Mouse (Mus musculus): ENCODE data around the gene Car10. TPM values are rescaled to one million over a fixed set of nuclear protein-coding genes. Genes with fewer than 3 reads are reported as not detected.

Car10 gene
- total RNA-seq, 1 experiment from 2014 or later, result 0.49 TPM

DNA sequence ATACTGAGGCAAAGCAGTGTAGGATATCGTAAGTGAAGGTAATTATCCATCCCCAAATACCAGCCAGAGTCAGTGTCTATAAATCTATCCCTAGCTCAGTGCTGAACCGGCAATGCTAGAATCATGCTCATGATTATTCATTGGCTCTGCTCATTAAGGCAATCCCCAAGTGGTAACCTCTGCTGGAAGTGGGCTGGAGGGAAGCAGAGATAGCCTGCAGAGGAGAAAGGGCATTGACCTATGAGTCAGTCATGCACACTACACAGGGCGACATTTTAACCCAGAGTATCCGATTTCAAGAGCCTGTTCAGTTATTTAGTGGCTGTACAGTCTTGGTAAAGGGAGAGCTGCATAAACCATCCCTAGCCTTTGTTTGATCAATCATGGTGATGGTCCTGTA, 402.6 kb downstream of the Car10 start:
- DNase-seq, result no peak

DNA sequence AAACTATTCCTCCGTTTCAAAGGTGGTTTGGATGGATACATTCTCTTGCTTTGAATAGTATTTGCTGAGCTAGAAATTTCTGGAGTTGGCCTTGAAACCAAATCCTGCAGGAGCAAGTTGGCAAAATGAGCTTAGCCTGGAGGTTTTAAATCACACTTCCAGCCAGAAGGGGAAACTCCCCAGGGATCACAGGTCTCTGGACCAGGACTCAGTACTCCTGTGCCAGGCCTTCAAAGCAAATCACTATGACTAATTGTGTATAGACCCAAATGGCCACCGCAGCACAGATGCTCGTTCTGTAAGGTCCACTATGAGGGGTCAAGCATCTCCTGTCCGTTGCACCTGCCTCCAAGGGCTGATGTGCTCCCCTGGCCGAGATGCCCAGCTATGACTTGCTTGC, 403.8 kb downstream of the Car10 start:
- no peak for DNase-seq

DNA sequence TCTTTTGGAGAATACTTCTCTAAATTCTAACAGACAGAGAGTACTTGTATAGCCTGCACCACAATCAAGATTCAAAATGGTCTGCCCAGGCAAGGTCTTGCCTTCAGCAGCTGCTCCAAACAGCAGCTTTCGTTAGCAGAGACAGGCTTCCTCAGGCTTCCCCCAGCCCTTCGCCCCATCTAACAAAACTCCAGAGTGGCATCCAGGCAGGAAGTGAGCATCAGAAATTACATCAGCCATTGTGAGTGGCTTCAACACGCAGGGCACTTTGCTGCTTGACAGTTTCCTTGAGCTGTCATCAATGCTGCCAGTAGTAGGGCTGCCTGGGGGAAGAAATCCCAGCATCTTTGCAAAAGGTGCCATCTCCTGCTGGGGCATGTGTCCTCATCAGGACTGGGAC, 405.0 kb downstream of the Car10 start:
- no peak for DNase-seq

DNA sequence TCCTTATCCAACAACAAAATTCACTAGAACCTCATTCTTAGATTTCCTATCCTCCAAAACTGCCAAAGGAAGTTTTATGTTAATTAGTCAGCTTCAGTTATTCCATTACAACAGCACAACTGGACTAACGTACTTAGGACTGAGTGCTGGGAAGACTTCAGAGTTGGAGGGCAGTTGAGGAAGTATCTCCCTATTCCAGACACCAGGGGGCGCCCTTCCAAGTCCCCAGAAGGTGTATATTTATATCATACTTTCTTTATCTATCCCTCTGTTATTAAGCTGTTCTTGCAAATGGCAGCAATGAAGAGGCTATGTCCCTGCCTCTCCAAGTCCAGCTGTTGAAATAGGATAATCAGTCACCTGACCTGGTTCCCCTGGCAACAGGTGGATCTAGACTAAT, 405.6 kb downstream of the Car10 start:
- peak; percentile 41 for DNase-seq

DNA sequence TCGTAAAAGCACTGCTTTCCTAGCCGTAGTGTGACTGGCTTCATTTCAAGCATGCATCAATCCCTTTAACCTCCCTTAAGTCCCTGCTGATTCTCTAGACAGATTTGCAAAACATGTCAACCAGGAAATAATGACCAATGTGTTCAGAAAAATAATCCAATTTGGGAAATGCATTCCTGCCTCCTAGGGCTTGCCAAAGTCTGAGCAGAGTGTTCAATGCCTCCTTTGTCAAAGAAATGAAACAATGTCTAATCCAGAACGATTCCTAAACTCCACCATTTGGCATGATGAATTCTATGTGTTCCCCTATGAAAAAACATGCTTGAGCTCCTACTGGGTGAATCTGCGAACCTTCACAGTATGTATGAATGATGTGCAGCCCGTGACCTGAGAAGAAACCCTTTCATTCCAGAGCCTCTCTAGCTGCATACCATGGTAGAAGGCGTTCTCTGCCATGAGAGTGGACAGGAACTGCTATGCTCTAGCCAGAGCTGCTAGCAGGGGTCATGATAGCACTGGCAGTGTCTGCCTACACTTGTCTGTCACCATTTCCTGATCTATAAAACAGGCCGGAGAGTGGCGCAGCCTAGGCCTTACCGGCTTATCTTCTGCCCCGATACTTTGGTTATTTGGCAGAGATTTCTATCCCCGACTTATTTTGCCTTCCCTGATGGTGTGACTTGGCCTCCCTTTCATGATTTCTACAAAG, 411.9 kb downstream of the Car10 start:
- no peak for DNase-seq

DNA sequence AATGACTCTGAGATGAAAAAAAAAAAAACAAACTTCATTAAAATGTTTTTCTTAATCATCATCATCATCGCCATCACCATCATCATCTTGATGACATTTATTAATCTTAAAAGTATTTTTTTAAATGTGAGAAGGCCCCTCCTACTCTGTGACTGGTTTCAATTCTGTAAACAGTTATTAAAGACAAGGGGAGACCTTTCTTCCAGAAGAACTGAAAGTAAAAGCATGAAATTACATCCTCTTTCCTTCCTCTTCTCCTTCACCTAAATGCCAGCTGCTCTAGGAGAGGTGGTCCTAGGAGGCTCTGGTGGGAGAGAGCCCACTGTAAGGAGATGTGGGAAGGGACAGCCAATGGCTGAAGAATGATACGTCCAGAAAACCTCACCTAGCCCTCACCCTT, 415.0 kb downstream of the Car10 start:
- no peak for DNase-seq

DNA sequence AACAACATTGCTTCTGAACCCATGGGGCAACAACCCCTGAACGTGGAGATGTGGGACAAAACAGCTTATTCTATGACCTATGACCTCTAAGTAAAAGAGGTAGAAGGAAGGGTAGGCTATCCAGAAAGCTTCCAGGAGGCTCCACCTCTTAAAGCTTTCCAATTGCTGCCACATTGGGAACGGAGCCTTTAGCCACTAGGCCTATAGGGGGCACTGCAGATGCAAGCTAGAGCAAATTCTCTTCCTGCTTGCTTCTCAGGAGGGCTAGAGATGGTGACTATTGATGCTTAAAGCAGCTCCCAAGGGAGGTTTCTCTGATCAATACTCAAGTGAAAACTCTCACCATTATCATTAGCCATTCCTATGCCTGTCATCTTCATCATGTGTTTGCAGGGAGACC, 416.6 kb downstream of the Car10 start:
- DNase-seq, result no peak

DNA sequence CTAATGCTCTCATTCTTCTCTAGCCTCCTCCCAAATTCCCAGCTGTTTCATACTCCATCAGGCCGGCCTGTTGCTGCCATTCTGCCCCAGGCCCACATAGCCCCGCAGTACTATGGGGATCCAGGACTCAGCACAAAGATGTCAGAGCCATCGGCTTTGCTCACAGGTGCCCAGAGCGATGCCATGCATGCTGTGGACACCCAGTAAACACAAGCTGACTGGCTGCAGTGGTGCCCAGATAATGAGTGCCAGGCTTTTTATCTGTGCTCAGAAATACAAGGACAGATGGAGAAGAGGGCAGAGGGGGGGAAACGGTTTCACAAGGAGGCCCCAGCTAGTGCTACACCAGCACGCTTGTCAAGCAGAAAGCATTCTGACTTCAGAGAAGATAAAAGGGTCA, 417.7 kb downstream of the Car10 start:
- DNase-seq, result no peak

DNA sequence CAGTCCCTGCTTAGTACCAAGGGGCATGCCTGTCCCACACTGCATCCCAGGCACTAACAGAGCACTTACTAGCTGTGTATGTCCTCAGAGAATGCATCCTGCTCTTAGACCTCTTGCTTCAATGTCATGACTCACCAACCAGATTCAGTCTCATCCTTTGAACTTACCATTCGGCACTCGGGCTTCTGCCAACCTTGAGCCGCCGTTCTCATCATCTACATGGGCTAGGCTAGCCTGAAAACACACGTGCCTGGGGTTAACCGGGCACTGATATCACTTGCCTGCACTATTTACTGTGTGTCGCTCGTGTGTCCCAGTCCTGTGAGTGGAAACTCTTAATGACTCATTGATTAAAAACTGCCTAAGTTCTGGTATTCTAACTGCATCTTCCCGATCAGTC, 418.4 kb downstream of the Car10 start:
- DNase-seq, result peak; percentile 24

DNA sequence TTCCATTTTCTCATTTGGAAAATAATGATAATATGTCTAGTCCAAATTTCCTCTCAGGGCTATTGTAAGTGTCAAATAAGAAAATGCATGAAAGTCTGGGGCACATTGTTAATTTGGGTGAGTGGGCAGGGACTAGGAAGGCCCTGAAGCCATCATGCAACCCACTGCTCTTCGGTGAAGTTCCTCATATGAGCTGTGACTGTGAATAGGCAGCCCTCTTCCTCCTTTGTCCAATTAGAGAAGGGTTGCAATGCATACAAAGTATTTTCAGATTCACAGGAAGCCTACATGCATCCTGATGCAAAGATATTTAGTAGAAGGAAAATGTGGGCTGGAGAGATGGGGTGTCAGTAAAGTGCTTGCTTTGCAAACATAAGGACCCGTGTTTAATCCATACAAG, 419.1 kb downstream of the Car10 start:
- no peak for DNase-seq

DNA sequence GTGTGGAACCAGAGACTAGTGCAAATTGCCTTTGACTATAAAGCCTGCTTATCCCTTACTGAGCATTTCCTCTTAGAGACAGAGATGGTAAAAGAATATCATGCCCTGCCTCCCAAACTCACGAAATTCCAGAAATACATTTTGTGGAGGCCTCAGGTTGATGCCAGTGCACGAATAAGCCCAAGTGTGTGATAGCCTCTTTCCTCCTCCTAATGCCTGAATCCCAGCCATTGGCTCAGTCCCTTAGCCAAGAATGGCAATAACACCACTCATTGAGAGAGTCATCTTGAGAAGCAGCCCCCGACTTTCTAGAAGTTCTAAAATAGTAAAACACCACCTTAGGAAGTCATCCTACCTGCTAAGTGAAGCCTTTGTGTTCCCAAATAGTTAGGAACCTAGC, 424.7 kb downstream of the Car10 start:
- DNase-seq, result no peak

DNA sequence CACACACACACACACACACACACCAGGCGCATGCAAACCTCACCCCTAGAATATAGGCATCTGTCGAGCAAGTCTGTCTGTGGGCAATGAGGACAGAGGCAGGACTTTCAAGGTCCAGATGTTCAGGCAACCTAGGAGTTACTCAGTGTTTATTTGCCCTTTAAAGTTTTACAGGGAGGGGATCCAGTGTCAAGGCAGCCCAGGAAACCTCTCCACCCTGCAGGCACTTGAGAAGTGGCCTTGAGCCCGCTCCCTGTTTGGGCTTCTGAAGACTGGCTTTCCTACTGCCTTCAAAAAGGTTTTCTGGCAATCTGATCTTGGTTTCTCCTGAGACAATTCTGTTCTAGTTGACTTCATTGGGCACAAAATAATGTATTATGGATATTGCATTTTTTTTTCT, 428.1 kb downstream of the Car10 start:
- peak; percentile 13 for DNase-seq

DNA sequence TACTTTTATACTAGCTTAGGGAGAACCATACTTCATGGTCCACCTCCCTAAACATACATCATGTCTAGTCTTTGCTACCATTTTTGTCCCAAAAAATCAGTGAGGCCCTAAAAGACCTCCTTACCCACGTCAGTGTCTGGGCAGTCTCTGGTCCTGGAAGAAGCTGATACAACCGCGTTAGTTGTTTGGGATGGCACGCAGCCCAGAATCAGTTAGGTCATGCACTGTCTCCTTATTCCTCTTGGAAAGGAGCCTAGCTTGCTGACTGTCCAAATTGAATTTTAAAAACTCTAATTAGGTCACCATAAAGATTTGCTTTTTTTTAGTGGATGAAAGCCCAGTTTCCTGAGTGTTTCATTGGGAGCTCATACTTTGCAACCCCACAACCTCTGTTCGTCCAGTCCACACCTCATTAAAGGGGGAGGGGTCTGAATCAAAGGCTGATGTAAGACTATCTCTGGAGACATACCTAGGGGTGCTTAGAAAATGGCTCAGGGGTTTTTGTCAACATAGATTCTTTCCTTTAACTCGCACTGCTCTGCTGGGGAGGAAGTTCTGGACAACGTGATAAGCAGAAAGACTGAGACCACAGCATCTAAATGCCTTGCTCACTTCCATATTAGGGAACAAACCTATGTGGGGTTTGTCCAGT, 433.3 kb downstream of the Car10 start:
- peak; percentile 84 for DNase-seq

DNA sequence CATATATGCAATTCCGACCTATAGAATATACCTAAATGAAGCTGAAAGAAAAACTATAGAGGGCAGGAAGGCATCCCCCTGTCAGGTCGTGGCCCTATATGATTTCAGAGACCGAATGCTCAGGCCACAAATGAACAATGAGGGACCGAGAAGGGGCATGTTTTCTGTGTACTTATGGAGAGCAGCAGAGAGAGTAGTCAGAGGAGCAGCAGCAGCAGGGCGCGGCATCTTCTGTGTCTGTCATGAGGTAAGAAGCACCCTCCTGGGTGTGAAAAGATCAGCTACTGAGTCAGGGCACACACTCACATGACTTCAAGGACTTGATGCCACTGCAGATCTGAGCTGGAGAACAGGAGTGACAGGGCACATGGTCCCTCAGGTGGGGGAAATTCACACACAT, 438.4 kb downstream of the Car10 start:
- DNase-seq, result no peak

DNA sequence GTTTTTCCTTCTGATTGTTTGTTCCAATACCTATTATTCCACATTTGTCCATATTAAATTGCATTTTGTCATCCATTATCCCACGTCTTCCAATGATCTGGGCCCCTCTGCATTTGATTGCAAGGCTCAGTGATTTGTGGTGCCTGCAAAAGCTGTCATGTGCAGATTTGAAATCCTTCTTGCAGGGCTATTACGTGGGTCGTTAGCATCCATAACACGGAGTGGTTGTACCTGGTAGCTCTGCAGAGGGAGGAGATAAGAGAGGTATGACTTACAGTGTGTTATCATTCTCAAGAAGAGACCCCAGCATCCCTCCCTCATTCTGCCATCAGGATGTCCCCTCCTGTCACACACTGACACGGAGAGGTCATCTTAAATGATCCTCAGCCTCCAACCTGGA, 451.1 kb downstream of the Car10 start:
- no peak for DNase-seq

DNA sequence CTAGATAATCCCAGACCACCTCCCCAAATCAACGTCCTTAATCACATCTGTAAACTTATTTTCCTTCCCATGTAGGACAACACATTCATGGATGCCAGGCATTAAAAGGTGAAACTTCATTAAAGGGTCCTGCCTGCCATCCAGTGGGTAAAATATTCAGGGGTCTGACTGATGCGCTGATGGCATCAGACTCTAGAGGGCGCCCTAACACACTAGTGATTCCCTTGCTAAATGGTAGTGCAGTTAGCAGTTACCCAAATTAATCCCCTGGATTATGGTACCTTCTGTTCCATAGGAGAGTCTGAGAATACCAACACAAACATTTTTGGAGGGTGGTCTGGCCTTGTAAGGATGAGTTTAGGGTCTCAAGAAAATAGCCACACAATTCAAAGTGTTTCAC, 453.1 kb downstream of the Car10 start:
- peak; percentile 28 for DNase-seq

DNA sequence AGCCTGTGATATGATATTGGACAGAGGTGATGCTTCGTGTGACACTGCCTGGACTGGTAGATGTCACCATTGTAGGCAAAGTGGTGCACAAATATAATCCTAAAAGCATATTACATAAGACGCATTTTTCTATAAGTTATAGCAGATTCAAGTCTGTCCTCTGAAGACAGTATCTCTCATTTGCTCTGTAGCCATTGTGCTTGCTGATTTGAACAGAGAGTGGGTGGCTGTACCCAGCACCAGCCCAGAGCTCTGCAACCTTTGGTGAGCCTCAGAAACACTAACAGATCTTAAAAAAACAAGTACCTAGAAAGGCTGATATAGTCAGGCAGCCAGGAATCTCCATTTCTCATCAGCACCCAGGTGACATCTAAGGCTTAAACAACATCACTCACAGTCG, 461.3 kb downstream of the Car10 start:
- no peak for DNase-seq

DNA sequence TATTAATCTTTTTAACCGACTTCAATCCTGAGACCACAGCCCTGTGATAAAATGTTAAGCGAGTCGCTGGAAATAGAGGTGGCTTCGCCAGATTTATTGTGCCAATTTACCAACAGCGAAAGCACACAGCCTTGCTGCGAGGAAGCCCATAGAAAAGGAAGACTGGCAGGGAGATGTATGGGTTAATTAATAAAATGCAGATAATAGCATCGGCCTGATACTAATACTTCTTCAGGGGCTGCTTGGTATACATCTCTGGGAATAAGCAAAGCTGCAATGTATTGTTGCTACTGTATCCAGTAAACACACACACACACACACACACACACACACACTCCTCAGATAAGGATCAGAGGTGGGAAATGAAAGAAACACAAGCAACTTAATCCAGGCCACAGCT, 462.7 kb downstream of the Car10 start:
- DNase-seq, result no peak

DNA sequence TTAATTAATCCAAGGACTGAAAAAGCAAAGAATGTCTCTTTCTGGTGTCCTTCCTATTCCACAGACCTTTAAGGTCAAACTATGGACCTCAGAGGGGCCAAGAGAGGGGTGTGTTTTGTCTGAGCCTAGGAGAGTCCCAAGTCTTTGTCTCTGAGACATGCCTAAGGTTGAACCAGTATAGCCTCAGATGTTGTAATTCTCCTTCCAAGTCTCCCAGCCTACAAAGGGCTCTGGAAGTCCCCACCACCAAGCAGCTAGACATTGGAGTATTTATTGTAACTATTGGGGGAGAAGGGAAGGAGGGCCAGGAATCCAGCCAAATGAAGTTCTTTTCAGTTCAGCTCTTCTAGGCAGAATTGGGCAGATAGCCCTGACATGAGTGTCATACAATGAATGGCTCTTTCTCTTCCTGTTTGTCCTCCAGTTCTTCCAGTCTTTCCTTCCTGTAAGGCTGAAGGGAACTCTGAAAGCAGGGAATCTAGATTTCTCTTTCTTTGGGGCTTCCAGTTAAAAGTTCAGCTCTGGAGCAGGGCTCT, 464.6 kb downstream of the Car10 start:
- no peak for DNase-seq

DNA sequence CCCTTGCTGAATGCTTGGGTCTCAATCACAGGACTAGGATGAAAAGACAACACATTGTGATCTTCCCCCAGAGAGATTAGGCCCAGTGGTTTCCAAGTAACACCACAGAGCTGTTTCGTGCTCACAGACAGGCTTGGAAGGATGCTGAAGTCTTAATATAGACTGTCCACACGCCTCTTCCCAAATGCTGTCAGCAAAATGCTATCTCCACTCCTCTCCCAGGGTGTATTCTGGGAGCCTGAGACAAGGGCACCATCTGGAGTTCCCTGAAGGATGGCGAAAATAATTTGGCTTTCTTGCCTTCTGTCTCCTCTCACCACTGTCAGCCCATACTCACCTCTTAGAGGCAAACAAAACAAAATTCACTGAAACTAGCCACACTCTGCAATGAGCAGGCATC, 467.9 kb downstream of the Car10 start:
- DNase-seq, result no peak

DNA sequence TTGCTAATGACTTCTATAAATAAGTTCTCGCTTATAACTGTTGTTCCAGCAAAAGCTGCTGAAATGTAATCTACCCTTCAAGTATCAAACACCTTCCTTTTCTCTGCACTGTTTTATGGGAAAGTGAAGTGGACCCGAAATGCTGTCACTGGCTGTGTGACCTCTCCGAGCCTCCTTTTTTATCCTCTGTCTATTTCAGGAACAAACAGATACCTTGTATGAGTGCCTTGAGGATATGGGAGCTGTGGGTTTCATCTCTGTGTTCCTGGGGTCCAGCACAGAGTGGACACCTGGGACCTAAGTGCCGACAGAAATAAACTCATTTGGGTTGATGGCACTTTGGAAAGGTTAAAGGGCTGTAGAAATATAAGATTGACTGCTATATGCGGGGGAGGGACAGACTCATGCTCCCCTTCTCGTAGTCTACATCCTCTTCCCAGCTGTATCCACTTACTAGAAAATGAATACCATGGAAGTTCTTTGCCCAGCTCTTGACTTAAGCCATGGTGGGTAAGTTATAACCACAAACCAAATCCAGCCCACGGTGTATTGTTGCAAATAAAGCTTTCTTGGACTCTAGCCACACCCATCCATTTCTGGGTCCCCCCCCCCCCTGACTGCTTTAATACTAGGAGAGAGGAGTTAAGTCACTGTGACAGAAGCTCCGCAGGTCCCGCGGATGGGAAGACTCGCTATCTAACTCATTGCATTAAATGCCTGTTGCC, 474.3 kb downstream of the Car10 start:
- no peak for DNase-seq

DNA sequence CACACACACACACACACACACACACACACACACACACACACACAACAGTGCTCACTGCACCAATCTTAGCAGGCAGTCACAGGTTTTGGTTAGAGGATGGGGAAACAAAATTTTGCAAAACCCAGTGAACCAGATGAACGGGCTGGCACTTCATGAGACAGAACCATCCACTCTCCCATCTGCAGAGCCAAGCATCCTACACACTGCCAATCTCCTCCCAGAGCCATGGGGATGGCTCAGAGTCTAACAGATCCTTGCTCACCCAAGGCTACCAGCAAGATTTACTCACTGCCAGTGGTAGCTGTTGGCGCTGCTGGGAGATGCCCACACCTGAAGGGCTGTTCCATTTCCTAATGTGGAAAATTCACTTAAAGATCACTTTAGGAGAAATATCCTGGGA, 479.6 kb downstream of the Car10 start:
- no peak for DNase-seq

DNA sequence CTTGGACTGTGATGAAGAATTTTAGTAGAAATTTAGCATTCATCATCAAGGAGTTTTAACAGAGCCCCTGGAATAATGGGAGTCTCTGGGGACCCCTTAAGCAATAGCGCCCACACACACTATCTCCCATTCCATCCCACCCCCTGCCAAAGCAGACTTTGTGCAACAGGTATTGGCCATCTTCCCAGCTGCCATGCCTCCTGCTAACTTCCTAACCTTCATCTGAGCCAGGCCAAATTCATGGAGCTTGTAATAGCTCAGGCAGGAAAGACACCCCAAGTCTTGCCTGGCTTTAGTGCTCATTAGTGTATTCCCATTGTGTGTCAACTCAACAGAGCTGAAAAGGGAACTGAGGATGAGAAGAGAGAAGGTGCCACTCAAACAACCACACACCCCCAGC, 481.8 kb downstream of the Car10 start:
- DNase-seq, result no peak

DNA sequence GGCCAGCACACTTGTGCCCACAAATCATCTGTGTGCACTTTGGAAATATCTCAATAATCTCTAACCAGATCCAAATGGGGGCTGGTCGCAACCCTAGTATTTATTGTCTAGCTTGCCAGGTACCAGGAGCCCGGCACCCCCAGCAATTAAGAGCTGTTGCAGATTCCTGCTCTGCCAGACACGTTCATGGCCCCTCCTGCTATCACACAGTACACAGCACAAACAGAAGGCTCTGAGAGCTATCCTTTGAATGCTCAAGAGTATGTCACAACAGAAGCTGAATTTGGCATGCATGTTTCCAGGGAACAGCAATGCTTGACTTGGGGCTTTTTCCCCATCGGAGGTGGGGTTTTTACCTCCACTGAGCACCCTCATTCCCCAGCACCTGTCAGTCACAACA, 483.5 kb downstream of the Car10 start:
- DNase-seq, result no peak
